Mouse (Mus musculus) midbrain, embryonic 15.5 days (tissue): ENCODE results near the gene Fam69b. TPM values are rescaled to one million over a fixed set of nuclear protein-coding genes. Genes with fewer than 3 reads are reported as not detected.

ENCODE experiments used
- ATAC-seq: fragments of 200-750 bp; cut with Nextera tagmentation; replicated peaks from 2 replicates; pipeline ENCODE4 v1.8.0; 2017; ENCODE audit warnings: moderate TSS enrichment
- H3K27ac ChIP-seq: fragments of 300-500 bp; sonication (generic); 2 replicates; pipeline ENCODE4 v1.5.1; 2015; ENCODE audit warnings: mild to moderate bottlenecking, inconsistent platforms
- H3K27me3 ChIP-seq: fragments of 300-500 bp; sonication (generic); replicated peaks from 2 replicates; pipeline ENCODE4 v1.6.1; 2015; ENCODE audit warnings: inconsistent platforms
- H3K36me3 ChIP-seq: fragments of 300-500 bp; sonication (generic); replicated peaks from 2 replicates; pipeline ENCODE4 v1.6.1; 2015; ENCODE audit warnings: inconsistent platforms
- H3K4me1 ChIP-seq: fragments of 300-500 bp; sonication (generic); 2 replicates; pipeline ENCODE4 v1.6.1; 2015; ENCODE audit warnings: inconsistent platforms
- H3K4me2 ChIP-seq: fragments of 300-500 bp; sonication (generic); 2 replicates; pipeline ENCODE4 v1.6.1; 2015; ENCODE audit warnings: inconsistent platforms, mild to moderate bottlenecking, moderate library complexity
- H3K4me3 ChIP-seq: fragments of 300-500 bp; sonication (generic); 2 replicates; pipeline ENCODE4 v1.5.1; 2015; ENCODE audit warnings: mild to moderate bottlenecking, inconsistent platforms
- H3K9ac ChIP-seq: fragments of 300-500 bp; sonication (generic); 2 replicates; pipeline ENCODE4 v1.6.1; 2015; ENCODE audit warnings: mild to moderate bottlenecking, inconsistent platforms
- H3K9me3 ChIP-seq: fragments of 300-500 bp; sonication (generic); 2 replicates; pipeline ENCODE4 v1.6.1; 2016; ENCODE audit warnings: inconsistent platforms
- WGBS: fragments of 180-500 bp; shearing (Covaris S2); methylation state at CpG from one replicate; pipeline ENCODE4 v1.1.7; 2015; ENCODE audit warnings: mixed read lengths; 5-methylcytosine and 5-hydroxymethylcytosine counted together
- polyA plus RNA-seq: library from polyadenylated mRNA; unstranded; fragments of >200 nt; fragmentation: Nextera tagmentation; extraction: Ambion mirVana; gene quantifications from 2 replicates; pipeline ENCODE4 v1.2.1, GENCODE M21; 2015

Fam69b gene
- 164 and 168 TPM in 2 replicates for polyA plus RNA-seq

DNA sequence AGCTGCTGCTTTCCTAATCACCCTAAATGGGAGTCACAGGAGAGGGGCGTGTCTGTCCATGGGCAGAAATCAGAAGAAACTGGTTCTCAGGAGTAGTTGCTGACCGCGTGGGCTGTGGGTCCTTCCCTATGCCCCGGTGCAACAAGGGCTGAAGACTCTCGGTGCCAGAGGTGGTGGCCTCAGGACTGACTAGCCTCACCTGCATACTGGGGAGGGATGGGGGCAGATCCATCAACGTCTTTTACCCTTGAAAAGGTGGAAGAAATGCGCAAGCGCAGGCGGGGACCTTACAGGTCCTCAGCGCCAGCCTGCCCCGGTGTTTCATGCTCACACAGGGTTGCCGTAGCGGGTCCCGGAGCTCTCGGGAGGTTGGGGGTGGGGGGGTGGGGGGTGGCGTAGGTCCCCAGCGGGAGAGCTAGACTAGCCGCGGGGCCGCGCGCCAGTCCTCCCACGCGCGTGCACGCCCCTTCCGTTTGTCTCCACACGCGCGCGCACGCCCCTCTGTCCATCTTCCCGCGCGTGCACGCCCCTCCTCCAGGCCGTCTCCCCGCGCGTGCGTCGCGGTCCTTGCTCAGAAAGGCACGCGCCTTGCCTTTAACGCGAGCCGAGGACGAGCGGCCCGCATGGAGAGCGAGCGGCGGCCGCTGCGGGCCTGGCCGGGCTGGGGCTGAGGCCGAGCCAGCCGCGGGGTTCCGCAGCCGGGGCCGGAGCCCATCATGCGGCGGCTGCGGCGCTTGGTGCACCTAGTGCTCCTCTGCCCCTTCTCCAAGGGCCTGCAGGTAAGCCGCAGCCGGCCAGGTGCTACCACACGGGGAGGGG, at the start of gene Fam69b:
Gene Fam69b, plus strand, starts transcription at position 537 of the 819 bp plus-strand sequence.
- Histone ChIP-seq H3K9me3 (no peaks in the 10 kb centered on the region), H3K4me3 (peak within 1 kb of the TSS; percentile 68), H3K4me2 (peak within 1 kb of the TSS; percentile 92), H3K9ac (peak within 1 kb of the TSS; percentile 90), H3K4me1 (peaks cover 46% of the 10 kb centered on the region), H3K27me3 (no peaks in the 10 kb centered on the region), H3K27ac (peak within 1 kb of the TSS; percentile 88), H3K36me3 (no peaks in the 10 kb centered on the region)
- under 1% methylated on average over 63 of the region's 70 CpGs for WGBS
- ATAC-seq: peak; percentile 82

DNA sequence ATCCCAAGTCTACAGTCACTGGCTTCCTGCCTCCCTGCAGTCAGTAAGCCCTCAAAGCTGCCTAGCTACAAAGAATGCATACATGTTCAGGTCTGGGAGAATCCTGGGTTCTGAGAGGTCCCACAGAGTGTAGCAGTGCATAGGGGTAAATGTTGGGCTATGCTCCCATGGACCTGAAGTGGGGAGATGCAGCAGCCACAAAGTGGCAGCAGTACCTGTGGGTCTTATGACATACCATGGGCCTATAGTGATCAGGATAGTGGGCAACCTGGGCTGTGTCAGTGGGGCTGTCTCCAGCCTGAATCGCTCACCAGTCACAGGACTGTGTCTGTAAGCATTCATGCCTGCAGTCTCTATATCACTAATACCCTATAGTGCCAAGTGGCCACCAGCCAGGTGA, 48.5 kb upstream of the Fam69b start, which contains the start of gene Egfl7:
Gene Egfl7, plus strand, starts transcription at position 301 of the 400 bp plus-strand sequence.
- Histone ChIP-seq H3K4me2 (no peak within 1 kb of the TSS), H3K27ac (no peak within 1 kb of the TSS), H3K36me3 (no peaks in the 10 kb centered on the region), H3K4me1 (no peaks in the 10 kb centered on the region), H3K4me3 (no peak within 1 kb of the TSS), H3K9me3 (no peaks in the 10 kb centered on the region), H3K27me3 (no peaks in the 10 kb centered on the region), H3K9ac (no peak within 1 kb of the TSS)
- ATAC-seq: no peak
- 96% methylated on average over 1 of the region's 1 CpGs for WGBS

GRCm38 (mm10) chr2:26580751-26581150, 47.5 kb upstream of the Fam69b start:
- no peaks in the 10 kb centered on the region for H3K36me3 ChIP-seq
- no peak for ATAC-seq
- H3K9ac ChIP-seq: no peak overlapping the region
- WGBS: 94% methylated on average over 5 of the region's 5 CpGs
- no peak overlapping the region for H3K27ac ChIP-seq
- H3K27me3 ChIP-seq: no peaks in the 10 kb centered on the region
- H3K9me3 ChIP-seq: no peaks in the 10 kb centered on the region
- H3K4me2 ChIP-seq: no peak overlapping the region
- H3K4me1 ChIP-seq: no peaks in the 10 kb centered on the region
- no peak overlapping the region for H3K4me3 ChIP-seq

DNA sequence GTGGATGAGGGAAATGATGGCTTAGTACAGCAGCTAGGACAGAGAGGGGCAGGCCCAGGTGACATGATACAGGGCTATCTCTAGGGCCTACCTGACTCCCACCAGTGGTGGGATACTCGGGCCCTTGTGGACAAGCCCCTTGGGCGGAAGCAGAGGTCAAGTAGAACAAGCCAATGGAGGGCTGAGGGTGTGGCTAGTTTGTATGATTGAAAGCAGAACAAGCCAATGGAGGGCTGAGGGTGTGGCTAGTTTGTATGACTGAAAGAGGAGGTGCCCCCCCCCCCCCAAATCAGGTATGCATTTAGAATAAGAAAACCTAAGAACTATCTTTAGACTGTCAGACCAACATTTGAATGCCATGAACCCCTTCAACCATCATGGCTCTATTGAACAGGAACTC, 46.1 kb upstream of the Fam69b start:
- Histone ChIP-seq H3K27me3 (no peaks in the 10 kb centered on the region), H3K4me1 (peaks cover 9% of the 10 kb centered on the region), H3K36me3 (no peaks in the 10 kb centered on the region), H3K9ac (no peak overlapping the region), H3K27ac (no peak overlapping the region), H3K9me3 (no peaks in the 10 kb centered on the region), H3K4me2 (no peak overlapping the region), H3K4me3 (no peak overlapping the region)
- ATAC-seq: no peak
- WGBS: 65% methylated on average over 2 of the region's 2 CpGs

DNA sequence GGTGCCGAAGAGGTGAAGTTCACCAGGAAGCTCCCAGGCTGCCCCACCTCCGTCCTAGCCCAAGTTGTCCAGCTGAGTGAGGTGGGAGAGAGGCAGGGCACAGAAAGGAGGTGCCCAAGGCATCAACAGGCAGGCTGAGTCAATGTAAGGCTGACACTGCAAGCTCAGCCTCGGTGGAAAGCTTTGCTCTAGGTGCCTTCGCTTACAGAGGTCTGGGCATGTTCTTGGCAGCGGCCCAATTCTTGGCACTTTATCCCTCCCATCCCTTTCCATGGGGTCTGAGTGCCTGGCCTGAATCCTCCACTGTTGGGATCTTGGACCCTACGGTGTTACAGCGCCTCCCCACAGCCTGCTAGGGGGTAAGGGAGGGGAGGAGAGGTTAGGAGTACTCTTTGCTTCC, 45.5 kb upstream of the Fam69b start:
- Histone ChIP-seq H3K9ac (no peak overlapping the region), H3K27ac (no peak overlapping the region), H3K4me1 (peaks cover 12% of the 10 kb centered on the region), H3K9me3 (no peaks in the 10 kb centered on the region), H3K4me2 (no peak overlapping the region), H3K36me3 (no peaks in the 10 kb centered on the region), H3K4me3 (no peak overlapping the region), H3K27me3 (no peaks in the 10 kb centered on the region)
- no peak for ATAC-seq
- WGBS: 80% methylated on average over 7 of the region's 7 CpGs

- H3K9me3 ChIP-seq: no peaks in the 10 kb centered on the region
- H3K4me2 ChIP-seq: no peak overlapping the region
- no peak for ATAC-seq
- H3K27ac ChIP-seq: no peak overlapping the region
- no peak overlapping the region for H3K9ac ChIP-seq
- WGBS: 74% methylated on average over 11 of the region's 11 CpGs
- no peaks in the 10 kb centered on the region for H3K27me3 ChIP-seq
- peaks cover 12% of the 10 kb centered on the region for H3K4me1 ChIP-seq
- no peak overlapping the region for H3K4me3 ChIP-seq
- no peaks in the 10 kb centered on the region for H3K36me3 ChIP-seq
These were observed 44.6 kb upstream of the Fam69b start for GRCm38 (mm10) chr2:26583640-26584039.

- Histone ChIP-seq H3K4me1 (peaks cover 12% of the 10 kb centered on the region), H3K27ac (no peak overlapping the region), H3K4me2 (no peak overlapping the region), H3K27me3 (no peaks in the 10 kb centered on the region), H3K36me3 (no peaks in the 10 kb centered on the region), H3K4me3 (peak overlapping the region; percentile 4; the same call in 1 of the 2 replicates), H3K9ac (no peak overlapping the region), H3K9me3 (no peaks in the 10 kb centered on the region)
- WGBS: 69% methylated on average over 6 of the region's 6 CpGs
- peak; percentile 31; the same call in 1 of the 2 replicates for ATAC-seq
These were observed 42.5 kb upstream of the Fam69b start for GRCm38 (mm10) chr2:26585713-26586112.

GRCm38 (mm10) chr2:26586294-26587043, 41.8 kb upstream of the Fam69b start, which contains the start of gene Gm20532:
TSS of gene Gm20532 (plus strand) at chr2:26586639.
- Histone ChIP-seq H3K27ac (no peak within 1 kb of the TSS), H3K9me3 (no peaks in the 10 kb centered on the region), H3K4me1 (peaks cover 12% of the 10 kb centered on the region), H3K9ac (peak within 1 kb of the TSS; percentile 43), H3K4me2 (peak within 1 kb of the TSS; percentile 74), H3K27me3 (no peaks in the 10 kb centered on the region), H3K4me3 (peak within 1 kb of the TSS; percentile 50), H3K36me3 (no peaks in the 10 kb centered on the region)
- WGBS: under 1% methylated on average over 65 of the region's 65 CpGs
- peak; percentile 81 for ATAC-seq

DNA sequence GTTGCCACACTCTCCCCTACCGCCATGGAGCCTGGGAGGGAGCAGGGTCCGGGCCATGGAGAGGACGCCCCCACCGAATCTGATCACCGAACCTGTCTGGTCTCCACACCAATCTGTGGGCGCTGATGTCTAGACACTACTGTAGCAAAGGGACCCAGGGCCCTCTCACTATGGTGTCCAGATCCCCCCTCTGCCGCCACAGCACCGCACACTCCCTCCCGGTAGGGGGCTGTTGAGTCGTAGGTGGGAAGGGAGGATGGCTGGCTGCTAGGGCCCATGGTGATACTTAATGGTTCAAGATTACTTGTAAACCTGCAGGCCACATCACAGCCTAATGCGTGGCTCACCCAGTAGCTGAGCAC, 41.2 kb upstream of the Fam69b start:
- Histone ChIP-seq H3K4me3 (peak overlapping the region; percentile 50), H3K4me2 (peak overlapping the region; percentile 74), H3K36me3 (no peaks in the 10 kb centered on the region), H3K9ac (peak overlapping the region; percentile 43), H3K27ac (no peak overlapping the region), H3K27me3 (no peaks in the 10 kb centered on the region), H3K4me1 (peaks cover 12% of the 10 kb centered on the region), H3K9me3 (no peaks in the 10 kb centered on the region)
- ATAC-seq: peak; percentile 70; the same call in 1 of the 2 replicates
- WGBS: 7% methylated on average over 11 of the region's 11 CpGs

DNA sequence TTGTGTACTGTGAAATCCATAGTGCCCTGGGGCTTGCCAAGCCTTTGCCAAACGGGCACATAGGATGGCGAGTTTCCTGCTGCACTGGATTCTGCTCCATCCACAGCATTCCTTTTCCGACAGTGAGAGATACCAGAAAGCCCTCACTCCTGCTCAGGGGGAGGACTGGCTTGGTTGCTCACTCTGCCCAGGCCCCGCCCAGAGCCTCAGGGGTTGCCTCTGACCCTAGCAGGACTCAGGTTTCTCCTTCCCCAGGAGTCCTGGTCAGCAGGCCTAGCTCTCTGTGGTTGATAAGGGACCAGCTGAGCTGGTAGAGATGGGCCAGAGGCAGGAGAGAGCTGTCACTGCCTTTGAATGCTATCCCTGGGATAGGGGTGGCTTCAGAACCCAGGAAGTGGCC, 39.7 kb upstream of the Fam69b start:
- Histone ChIP-seq H3K4me3 (no peak overlapping the region), H3K4me2 (no peak overlapping the region), H3K4me1 (peaks cover 12% of the 10 kb centered on the region), H3K9ac (no peak overlapping the region), H3K27me3 (no peaks in the 10 kb centered on the region), H3K27ac (no peak overlapping the region), H3K36me3 (no peaks in the 10 kb centered on the region), H3K9me3 (no peaks in the 10 kb centered on the region)
- 59% methylated on average over 4 of the region's 4 CpGs for WGBS
- ATAC-seq: no peak

GRCm38 (mm10) chr2:26589284-26589683, 39.0 kb upstream of the Fam69b start:
- WGBS: 84% methylated on average over 10 of the region's 10 CpGs
- H3K4me1 ChIP-seq: peaks cover 12% of the 10 kb centered on the region
- no peak for ATAC-seq
- H3K27ac ChIP-seq: no peak overlapping the region
- no peak overlapping the region for H3K4me3 ChIP-seq
- H3K9ac ChIP-seq: no peak overlapping the region
- H3K36me3 ChIP-seq: no peaks in the 10 kb centered on the region
- no peaks in the 10 kb centered on the region for H3K27me3 ChIP-seq
- H3K9me3 ChIP-seq: no peaks in the 10 kb centered on the region
- H3K4me2 ChIP-seq: no peak overlapping the region

DNA sequence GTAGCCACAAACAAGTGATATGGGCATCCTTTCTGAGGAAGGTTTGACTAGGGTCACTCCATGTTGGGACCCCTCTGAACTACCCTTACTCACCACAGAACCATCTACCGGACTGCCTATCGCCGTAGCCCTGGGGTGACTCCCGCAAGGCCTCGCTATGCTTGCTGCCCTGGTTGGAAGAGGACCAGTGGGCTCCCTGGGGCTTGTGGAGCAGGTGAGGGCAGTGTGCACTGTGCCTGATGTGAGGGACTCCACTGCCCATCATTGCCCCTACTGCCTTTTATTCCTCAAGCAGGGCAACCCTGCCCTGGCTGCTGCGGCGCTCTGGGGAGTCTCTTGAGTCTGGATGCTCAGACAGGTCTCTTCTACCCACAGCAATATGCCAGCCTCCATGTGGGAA, 38.0 kb upstream of the Fam69b start:
- H3K9ac ChIP-seq: no peak overlapping the region

More for the DNA sequence above, 38.0 kb upstream of the Fam69b start:
- Histone ChIP-seq H3K4me3 (no peak overlapping the region), H3K27me3 (no peaks in the 10 kb centered on the region), H3K36me3 (no peaks in the 10 kb centered on the region), H3K4me1 (peaks cover 12% of the 10 kb centered on the region), H3K27ac (no peak overlapping the region), H3K9me3 (no peaks in the 10 kb centered on the region), H3K4me2 (no peak overlapping the region)
- 93% methylated on average over 7 of the region's 7 CpGs for WGBS
- no peak for ATAC-seq
